Mouse (Mus musculus) layer of hippocampus, postnatal 36 days (tissue): ENCODE measurements at regions not wholly inside any gene's neighbourhood (a gene's known extent, or its start where the extent isn't known, plus 50 kb on each side); places are given as distances from the start of the nearest gene placed in this dataset.

ENCODE experiments used
- DNase-seq, 2 experiments: peaks; one replicate each; pipeline ENCODE4 v3.0.0; 2022

DNA sequence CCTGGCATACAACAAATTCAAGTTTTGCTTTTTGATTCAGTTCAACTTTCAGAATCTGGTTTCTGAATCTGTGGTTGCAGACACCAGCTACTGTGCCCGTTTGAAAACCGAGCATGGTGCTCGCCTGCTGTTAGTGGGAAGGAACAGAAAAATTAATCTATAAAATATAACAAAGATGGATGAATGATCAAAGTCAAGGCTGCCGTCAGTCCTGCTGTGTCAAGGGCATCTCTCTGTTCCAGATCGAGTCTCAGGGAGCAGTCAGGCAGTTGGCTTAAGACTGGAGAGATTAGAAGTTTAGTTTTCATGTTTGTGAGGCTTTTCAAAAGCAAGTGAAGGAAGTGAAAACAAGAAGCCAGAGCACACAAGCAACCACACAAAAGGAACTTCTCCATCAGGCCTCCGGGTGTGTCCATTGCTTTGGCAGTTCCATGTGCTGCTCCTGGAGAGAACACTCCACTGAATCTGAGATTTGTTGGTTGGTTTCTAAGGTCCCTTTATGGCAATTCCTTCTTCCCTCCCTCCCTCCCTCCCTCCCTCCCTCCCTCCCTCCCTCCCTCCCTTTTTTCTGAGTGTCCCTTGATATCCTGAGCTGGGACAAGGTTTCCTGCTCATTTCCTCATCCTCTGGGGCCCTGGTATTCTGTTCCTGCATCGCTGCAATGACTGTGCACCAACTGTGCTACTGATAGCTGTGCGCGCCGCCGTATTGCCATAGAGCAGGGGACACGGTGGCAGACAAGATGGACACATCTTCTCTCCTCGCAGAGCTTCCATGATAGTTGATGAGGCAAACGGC, 145.4 kb upstream of the Serp2 start:
- DNase-seq = no peak

DNA sequence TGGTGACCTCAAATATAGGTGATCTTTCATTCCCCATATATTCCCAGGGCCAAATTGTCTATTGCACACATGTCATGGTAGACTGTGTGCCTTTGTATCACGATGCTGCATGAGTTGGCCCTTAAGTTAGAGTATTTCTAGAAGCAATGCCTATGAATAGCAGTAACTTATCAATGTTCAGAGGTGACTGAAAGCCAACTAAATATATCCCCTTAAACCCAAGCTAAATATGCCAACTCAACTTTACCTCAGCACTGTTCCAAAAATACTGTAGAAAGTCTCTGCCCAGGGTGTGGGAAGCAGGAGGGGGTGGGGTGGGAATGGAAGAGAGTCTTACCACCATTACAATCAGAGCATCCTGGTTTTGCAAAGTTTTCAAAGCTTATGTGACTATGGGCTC, 144.6 kb upstream of the Serp2 start:
- no peak for DNase-seq

DNA sequence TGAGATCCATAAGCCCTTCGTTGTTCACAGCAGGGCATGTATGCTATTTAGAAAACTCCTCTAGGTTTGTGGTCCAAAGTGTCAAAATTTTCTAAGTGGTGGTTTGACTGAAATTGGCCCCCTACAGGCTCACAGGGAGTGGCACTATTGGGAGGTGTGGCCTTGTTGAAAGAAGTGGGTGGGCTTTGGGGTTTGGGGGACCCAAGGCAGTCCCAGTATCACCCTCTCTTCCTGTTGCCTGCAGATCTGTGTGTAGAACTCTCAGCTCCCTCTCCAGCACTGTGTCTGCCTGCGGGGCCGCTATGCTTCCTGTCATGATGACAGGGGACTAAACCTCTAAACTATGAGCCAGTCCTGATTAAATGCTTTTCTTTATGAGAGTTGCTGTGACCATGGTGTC, 144.1 kb upstream of the Serp2 start:
- DNase-seq = no peak

DNA sequence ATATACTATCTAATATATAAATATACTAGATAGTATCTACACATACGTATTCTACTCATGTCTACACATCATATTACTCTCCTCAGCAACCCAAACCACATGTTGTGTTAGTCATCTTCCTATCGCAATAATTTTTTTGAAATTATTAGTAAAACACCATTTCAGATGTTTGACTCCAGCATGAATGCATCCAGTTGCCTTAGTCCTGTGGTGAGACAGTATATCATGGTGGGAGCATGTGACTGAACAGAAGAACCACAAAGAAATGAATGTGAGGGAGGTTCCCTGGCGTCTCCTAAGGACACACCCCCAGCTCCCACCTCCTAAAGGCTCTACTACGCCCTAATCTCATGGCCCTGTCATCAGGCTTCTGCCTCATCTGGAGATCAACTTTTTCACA, 143.5 kb upstream of the Serp2 start:
- no peak for DNase-seq

DNA sequence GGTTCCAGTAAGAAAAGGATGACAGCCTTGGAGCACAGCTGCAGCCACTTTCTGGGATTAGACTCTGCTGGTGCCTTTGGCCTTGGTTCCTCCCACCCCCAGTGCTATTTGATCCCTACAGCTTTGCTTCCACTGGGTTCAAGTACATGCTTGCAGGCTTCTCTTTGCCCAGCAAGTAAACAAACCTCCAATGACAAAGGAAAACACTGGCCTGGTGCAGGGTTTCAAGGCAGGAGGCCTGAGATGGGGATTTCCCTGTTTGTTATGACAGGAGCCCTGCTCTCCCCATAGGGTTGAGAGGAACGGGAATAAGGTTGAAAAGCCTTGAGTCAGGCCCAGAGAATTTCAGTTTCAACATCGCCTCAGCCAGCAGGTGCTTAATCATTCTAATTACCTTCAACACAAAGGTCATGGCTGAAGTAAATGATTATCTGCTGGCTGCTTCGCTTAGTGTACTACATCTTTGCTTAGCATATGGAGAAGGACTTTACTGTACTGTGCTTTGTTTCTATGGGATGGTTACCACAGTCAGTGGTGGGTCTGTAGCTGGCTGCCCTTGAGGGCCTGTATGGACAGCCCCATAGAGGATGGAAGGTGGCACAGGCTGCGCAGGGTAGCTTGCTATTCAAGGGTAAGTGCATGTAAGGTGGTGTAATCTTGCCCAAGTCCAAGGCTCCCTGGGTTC, 142.2 kb upstream of the Serp2 start:
- no peak for DNase-seq

DNA sequence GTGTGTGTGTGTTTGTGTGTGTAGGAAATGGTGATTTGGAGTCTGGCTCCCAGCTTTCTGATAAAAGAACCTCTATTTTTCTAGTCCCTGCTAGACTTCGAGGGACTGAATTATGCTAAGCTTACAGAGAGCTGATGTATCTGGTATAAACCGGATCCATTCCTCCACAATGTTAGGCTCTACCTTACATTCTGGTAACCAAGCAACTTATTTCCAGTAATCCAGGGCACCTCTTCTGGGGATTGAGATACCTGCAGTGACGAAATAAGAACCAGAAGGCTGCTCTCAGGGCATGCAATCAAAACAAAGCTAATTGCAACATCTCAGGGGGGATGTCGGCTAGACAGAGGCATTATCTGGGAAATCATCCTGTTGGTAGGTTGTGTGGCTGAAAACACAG, 140.0 kb upstream of the Serp2 start:
- DNase-seq = no peak

DNA sequence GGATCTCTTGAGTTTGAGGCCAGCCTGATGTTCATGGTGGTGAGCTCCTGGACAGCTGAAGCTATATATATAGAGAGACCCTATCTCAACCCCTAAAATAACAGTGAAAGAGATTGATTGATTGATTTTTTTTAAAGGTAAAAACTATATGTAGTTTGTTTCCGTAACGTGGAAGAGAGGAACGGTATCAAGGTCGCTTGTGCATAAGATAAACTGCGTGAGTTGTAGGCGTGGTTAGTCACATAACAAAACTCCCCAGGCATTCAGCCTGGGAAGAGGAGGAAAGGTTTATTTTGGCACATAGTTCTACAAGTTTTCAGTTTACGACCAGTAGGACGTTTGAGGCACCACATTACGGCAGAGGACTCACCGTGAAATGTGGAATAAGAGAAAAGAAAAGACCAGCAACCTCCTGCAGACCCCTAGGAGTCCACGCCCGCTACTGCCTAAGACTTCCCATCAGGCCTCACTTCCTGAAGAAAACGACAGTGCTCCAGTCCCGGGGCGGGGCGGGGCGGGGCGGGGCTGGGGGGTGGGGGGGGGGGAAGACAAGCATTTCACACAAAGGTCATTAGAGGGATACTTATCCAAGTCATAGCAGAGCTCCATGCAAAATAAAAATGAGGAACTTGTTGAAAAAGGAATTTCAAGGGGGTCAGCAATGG, 139.1 kb upstream of the Serp2 start:
- DNase-seq = no peak

DNA sequence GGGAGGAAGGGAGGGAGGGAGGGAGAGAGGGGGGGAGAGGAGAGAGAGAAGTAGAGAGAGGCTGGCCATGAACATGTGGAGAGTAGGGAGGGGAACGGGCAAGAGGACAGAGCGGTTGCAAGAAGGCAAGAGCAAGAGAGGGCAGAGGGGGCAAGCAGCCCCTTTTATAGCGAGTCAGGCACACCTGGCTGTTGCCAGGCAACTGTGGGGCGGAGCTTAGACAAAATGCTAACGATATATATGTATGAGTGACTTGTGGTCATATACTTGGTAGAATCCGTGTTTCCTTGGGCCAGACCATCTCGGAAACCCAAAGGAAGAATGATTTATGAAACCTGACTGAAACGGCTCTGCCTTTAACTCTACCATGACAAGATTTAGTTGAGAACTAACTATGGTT, 138.2 kb upstream of the Serp2 start:
- DNase-seq = no peak

DNA sequence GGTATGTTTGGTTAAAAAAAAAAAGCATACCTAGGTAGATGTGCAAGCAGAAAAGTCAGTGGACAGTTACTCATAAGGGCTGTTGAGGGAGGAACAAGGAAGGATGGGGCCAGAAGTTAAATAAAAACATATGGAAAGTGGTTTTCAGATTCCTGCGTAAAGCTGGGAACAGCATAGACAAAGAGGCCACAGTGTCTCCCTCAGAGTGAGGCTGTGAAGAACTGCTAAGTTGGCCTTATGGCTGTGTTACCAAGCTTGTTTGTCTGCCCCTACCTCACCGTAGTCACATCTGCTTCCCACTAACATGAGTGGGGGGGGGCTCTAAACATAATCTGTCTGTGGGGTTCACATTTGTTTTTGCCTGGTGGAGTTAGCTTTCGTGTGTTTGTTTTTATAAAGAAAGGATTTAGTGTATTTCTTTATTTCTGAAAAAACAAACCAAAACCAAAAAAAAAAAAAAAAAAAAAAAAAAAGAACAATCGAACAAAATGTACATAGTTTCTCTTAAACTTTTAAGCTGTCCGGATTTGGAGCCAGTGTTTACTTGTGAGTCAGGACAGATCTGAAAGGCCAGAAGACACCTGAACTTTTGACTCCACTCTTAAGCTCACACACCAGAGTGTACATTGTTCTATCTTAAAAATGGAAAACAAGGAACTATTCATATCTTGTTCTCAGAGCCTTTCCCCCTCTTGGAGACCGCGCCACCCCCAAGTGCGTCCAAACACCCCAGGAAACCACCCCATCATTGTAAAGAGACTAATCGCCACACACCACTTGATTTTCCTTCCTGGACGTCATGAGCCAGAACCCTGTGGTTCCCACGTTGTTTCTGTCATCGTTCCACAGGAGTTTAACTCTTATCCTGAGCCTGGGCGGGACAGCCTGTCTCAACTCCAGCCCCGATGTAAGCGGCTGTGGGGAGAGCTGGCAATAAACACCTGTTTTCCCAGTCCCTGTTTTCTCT, 136.9 kb upstream of the Serp2 start:
- DNase-seq = no peak

DNA sequence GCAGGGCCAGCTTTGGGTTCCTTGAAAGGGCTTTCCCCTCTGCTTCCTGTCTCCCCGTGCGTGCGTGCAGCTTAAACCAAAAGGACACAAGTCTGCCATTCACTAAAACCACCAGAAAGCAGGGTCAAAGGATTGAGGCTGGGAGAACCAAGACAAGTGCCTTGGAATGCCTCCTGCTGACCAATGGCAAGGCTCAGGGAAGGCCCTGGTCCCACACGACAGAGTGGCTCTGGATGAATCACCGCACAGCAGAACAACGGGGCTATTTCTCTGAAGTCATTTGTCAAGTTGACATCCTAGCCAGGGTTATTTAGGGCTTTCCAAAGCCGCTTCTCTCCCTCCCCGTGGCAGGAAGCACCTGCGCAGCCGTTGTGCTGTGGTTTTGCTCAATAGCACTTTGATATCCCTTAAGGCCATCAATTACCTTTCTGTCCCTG, 131.3 kb upstream of the Serp2 start:
- DNase-seq = no peak

DNA sequence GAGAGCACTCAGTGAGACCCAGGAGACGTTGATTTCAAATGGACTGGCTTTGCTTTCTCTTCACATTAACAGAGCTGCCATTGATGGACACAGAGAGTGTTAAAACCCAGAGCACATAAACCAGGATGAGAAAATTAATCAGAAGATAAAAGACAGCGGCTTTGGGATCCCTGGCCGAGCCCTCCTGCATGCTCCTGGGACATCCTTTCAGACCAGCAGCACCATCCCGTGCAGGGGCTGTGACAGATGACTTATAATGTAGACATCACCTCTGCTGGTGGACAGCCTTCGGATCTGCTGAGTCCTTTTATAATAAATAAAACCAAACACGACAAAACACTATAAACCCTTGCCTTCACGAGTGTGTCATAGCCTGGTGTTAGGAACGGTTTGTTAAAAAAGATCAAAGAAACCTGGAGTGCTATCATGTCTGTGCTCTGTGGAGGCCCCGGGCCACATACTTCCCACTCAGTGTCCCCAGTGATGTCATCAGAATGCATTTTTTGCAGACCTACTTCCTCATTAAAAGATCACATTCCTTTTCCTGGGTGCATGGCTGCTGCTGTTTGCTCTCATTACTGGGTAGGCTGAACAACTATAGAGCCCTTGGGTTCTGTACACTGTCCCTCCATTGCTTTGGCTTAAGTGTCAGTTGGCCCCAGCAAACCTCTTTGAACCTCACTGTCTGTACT, 130.2 kb upstream of the Serp2 start:
- no peak for DNase-seq

DNA sequence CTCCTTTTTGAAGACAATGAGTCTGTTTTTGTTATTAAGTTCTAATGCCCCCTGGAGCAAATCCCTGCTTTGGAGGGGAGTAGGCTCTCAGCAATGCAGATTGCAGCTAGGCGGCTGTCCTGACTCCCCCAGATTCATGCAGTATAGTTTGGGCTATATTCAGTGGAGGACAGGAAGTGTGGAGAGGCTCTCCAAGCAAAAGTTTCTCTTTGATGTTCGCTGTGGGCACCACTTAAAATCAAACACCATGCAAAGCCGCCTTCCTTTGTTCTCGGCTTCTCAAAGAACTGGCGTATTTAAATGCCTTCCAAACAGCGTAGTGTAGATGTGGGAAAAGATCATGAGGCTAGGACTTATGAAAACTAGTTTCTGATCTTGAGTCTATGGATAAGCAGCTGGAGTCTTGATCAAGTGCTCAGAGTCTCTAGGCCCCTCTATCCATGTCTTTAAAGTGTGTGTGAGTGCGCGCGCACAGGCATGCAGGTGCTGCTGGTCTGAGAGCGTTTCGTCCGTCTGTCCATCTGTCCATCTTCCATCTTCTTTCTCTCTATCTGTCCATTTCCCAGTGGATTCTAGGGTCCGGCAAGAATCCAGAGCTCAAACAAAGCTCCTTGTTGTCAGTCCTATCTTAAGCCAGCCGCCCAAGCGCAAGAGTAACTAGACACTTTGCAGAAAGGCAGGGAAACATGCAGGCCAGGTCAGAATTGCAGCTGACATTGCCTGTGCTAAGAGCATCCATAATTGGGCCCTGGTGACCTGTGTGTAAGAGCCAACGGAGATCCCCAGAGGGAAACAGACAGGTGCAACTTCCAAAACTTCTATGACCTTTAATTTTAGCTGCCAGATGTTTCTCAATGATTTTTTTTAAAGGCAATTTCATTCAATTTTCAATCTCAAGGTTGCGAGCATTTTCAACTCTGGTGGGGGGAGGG, 129.4 kb upstream of the Serp2 start:
- no peak for DNase-seq

DNA sequence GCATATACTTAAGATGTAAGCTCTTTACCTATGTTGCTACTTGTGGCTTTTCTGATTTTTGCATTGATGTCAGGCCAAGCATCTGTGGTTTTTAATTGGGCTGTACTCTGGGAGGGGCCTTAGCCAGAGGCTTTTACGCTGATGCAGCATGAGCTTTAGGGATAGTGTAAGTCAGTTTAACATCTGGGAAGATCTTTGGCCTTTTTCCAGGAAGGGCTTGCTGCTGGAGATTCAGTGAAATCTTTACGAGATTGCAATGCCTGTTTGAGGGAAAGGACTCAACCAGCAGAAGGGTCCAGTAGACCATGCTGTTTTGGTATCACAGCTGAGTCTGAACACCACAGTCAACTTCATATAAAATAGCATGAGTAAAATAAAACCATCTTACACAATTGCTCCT, 127.6 kb upstream of the Serp2 start:
- no peak for DNase-seq

DNA sequence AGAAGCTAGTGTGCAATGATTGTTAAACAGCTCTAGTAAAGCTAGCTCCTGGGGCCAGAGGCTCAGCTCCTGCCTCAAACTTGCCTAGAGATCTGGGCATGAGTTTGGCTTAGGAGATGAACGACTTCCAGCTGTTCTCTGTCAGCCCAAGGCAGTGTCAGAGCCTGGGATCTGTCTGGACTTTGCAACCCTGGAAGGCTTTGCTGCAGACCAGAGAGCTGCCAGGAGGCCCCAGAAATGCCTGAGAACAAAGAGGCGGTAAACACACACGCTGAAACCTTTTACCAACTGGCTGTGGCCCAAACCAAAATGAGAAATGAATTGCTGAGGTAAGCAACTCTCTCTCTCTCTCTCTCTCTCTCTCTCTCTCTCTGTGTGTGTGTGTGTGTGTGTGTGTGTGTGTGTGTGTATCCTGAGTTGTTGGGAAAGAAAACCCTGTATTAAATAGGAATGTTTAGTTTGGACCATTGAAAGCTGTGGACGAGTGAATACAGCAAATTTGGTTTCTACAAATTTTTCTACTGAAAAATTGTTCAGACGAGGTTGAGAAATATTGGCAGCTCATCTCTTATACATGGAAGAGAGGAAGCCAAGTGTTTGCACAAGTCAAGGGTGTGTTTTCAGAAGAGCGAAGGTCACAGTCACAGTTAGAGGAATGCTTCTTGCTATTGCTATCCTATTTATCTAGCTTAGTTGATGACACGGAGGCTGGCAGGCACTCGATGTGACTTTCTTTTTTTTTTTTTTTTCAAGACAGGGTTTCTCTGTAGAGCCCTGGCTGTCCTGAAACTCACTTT, 125.1 kb upstream of the Serp2 start:
- no peak for DNase-seq

DNA sequence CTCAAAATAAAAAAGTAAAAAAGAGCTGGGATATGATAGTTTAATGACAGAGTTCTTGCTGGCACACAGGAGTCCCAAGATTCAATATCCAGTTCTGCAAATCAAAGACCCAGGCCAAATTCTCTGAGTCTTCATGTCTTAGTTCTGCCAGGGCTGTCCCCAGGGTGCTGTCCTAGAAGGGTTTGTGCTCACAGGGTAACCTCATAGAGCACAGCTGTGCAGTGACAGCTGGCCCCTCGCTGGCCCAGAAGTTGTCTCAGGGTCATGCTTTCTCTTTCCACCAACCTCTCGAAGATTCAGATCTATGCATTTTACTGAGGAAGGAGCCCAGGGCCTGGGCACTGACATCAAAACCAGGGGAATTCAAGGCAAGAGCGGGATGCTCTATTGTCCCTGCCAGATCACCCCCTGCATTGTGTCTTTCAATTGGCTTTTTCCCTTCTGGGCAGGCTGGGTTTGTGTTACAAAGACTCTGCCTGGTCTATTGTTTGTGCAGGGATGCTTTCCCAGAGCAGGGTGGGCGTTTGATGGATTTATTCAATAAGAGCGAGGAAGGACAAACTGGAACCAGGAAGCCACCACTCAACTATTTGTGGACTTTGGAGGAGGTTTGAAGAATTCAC, 121.9 kb upstream of the Serp2 start:
- DNase-seq = no peak

DNA sequence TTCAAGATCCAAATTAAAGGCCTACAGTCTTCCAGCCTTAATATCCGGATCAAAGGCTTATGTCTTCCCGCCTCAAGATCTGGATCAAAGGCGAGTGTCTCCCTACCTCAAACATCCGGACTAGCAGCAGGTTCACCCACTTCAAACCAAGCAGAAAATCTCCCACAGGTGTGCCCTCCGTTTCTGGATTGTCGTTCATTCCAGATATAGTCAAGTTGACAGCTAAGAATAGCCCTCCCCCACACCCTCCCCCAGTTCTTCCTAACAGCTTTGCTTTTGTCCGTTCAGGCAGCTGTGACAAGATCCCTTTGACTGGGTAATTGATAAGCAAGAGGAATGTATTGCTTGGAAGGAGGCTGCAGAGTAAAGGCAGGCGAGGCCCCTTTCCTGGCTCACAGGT, 118.3 kb upstream of the Serp2 start:
- DNase-seq = no peak

DNA sequence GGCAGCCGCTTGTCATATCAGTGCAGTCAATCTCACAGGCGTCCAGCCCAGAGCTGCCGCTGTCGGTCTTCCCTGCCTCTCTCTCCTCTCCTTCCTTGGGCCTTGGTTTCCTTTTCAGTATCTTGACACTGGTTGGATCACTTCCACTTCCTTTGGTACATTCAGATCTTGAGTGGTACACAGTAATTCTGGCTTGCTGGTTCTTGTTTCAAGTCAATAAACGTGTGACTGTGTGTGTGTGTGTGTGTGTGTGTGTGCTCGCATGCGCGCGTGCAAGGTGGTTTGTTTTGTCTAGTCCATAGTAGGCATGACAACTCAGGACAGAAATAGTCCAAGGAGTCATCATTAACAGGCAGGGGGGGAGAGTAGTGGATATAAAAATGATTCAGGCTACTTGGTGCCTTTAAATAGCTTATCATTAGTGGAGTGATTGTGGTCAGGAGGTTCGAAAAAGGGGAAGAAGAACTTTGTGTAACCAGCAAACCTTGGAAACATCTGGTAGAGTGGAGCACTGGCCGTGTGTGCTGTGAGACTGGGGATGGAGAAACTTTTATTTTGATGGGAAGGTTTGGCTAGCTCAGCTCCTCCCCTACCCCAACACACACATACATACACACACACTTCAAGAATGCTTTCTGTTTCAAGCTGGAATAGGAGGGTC, 117.1 kb upstream of the Serp2 start:
- DNase-seq = no peak

DNA sequence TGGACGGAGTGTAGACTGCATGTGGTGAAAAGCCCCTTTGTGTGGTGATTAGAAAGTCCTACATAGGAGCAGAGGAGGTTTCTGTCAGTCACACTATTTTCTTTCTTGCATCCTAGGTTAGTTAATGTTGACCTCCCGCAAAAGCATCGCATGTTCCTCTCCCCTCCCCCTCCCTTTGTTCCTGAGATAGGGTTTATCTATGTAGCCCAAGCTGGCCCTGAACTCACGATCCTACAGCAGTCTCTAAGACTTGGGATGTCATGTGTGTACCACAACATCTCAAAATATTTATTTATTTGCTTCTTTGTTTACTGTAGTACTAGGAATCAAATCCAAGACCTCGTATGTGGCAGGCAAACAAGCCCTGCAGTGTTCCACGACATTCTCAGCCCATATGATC, 116.2 kb upstream of the Serp2 start:
- DNase-seq = no peak

DNA sequence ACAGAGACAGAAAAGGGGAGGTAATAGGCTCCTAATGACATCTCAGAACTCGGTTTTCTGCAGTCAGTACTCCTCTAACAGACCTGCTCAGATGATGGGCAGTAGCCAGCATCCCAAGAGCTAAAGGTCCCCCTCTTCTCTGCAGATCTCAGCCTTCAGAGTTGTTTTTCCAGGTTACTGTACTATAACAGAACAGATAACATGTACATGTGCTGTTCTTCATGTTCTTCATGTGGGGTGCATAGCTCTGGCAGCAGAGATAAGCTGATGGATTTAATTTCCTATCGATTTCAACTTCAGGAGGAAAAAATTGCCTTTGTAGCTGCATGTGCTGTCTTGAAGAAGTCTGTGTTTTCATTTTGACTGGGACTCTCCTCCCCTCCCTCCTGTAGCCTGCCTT, 115.8 kb upstream of the Serp2 start:
- no peak for DNase-seq
